Mouse (Mus musculus) neutrophil, adult 5-6 weeks (primary cell): Measurements from ENCODE around the gene Clca3a2. TPM values are rescaled to one million over a fixed set of nuclear protein-coding genes. Genes with fewer than 3 reads are reported as not detected.
A peak's percentile ranks its signal among the peaks of the same experiment; 100 is the strongest.
"Not testable (repeated sequence)": the region's sequence is repeated elsewhere in the genome, so short reads cannot be mapped to it uniquely, and the experiment has no call there.

ENCODE experiments used
- ATAC-seq: fragments of 151-379, 151-347 bp; 2 replicates; pipeline ENCODE4 v1.8.0; 2017; ENCODE audit warnings: mild to moderate bottlenecking, moderate TSS enrichment; ENCODE audit not compliant: insufficient number of reproducible peaks, poor library complexity, low FRiP score, severe bottlenecking; ENCODE audit errors: extremely low read depth
- total RNA-seq: library from RNA; stranded (forward); fragments of 200-1000 nt; gene quantifications from 2 replicates; pipeline ENCODE4 v1.2.3, GENCODE M21; 2017

Clca3a2 gene
- total RNA-seq, result 0.12 TPM in 1 of 2 replicates, not detected in the other

DNA sequence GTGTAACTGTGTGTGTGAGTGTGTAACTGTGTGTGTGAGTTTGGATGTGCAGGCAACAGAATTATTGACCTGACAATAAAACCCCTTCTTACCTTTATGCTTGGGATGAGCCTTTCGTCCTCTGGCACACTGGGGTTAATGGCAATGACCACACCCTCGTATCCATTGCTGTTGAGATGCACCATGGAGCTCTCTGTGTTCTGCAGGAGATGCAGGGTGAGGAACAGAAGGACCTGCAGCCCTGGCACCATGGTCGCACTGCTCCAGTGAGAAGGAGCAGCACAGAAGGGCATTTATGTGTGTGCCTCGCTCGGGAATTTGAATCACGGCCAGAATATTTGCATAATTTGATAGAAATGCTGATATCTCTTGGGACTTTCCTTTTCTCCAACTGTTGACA, at the start of gene Clca3a2:
Gene Clca3a2 (minus strand): TSS at position 276 of the 400 bp plus-strand sequence.
- ATAC-seq, result not testable (repeated sequence)

DNA sequence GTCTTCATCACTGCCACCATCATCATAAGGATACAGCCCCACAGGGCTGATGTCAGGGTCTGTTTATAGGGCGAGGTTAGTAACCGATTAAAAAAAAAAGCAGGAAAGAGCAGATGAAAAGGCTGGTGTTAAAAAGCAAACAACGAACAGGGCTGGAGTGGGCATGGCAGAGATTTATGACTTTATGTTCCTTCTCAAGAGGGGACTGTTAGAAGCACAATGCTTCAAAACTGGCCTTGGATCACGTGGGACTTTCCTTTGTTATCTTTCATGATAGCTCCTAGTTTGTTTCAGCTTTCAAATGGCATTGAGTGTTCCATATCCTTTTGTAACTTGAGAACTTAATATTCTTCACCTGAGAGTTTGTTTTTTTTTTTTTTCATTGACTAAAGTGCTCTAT, 30.3 kb upstream of the Clca3a2 start:
- no peak for ATAC-seq

DNA sequence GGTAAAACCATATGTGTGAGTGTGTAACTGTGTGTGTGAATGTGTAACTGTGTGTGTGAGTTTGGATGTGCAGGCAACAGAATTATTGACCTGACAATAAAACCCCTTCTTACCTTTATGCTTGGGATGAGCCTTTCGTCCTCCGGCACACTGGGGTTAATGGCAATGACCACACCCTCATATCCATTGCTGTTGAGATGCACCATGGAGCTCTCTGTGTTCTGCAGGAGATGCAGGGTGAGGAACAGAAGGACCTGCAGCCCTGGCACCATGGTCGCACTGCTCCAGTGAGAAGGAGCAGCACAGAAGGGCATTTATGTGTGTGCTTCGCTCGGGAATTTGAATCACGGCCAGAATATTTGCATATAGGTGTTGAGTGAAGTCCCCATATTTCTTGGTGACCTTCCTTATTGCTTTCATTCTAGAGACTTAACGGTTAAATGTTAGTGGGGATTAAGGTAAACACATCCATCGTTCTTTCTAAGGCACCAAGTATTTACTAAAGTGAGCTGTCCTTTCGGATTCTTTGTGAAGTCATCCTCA, 29.8 kb upstream of the Clca3a2 start, which contains the start of gene Clca3b:
Gene Clca3b (minus strand): TSS at position 344 of the 543 bp plus-strand sequence.
- ATAC-seq, result not testable (repeated sequence)

DNA sequence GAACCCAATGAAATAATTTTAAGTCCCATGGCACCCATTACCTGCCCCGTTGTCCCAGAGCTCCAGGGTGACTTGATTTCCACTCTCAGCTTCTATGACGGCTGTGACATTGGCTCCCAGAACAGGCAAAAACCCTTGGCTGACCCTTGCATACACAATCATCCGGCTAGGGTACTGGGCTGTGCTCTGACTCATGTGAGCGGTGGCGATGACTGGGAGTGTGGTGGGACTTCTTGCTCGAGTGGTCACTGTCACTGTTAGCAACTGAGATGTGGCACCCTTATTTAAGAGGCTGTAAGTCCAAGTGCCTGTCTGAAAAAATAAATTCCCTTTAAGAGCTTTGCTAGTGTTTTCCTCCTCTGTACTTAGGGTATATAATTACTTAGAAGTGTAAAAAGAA, 8.0 kb upstream of the Clca3a2 start:
- ATAC-seq, result no peak

DNA sequence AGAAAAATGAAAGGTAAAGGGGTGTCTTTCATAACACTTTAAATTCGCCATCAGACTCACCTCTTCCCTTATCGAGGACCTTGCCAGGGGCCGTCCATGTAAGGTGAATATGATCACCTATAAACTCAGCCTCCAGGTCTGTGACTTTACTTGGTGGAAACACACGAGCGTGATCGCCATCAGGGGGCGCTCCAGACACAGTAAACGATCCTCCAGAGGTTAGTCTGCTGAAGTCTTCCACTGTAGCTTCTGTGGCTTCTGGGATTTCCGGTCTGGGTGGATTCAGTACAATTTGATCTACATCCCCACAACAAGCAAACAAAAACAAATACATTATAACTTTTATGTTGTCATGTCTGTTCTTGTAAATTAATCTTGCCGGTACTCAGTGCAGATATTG, 5.9 kb upstream of the Clca3a2 start:
- no peak for ATAC-seq

DNA sequence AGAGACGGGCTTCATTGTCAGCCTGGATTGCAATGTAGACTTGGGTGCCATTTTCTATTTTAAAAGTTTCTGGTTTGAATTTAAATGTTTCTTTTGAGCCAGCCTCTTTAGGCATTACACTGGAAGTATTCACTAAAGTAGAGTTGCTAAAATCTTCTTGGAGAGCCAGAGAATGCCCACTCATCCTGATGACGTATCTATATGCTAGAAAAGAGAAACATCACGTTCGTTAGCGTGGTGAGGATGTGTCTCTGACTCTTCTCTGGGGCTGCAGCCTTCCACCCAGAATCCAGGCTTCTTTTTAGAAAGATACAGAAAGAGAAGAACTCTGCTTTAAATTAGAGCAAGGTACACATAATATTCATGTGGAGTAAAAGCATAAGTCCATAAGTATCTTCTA, 4.0 kb upstream of the Clca3a2 start:
- no peak for ATAC-seq

DNA sequence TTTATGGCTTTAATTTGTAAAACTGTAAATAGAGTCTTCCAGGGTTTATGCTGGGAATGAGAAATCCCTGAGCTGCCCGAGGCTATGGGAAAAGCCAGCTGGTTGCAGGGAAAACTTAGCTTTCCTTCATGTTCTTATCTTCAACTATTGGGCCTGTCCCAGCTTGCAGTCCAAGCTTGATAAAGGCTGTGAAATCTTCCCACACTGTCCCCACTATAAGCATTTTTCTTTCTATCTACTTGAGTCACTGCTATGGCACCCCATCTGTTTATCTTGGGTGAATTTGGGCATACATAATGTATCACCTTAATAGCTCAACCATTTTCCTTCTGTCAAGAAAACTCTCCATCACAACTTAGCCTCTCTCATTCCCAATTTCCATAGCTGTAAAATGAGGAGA, 1.3 kb upstream of the Clca3a2 start:
- no peak for ATAC-seq

DNA sequence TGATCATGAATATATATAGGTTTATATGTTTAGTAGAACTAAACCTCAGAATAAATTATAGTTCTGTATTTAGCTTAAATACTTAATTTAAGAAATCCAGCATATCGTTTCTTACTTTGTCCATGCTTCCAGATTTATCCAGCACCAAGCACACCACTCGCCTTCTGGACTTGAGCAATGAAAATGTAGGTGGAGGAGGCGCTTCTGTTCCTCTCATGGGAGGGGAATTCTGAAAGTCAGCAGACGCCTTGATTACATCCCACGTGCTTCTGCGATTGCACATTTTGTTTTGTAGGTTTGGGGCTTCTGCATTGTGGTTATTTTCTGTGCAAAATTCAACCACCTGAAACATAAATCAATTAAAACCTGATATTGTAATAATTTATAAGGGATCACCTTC, 6.0 kb downstream of the Clca3a2 start:
- not testable (repeated sequence) for ATAC-seq

DNA sequence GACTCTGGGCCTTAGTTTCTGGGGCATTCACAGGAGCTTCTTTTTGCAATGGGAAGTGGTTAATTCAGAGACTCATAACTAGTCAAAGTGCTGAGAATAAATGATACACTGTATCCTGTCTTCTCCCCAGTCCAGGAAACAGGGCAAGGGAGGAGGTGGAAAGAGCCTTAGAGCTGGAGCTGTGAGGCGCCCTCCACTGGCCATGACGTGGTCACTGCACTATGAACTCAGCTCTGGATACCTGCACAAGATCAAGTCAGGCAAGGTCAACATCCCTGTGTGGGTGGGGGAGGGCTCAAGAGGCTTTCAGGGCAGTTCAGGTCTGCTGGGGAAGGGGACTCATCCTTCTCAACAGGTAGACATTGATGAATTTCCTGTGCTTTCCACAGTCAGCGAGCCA, 7.5 kb downstream of the Clca3a2 start:
- ATAC-seq, result no peak

DNA sequence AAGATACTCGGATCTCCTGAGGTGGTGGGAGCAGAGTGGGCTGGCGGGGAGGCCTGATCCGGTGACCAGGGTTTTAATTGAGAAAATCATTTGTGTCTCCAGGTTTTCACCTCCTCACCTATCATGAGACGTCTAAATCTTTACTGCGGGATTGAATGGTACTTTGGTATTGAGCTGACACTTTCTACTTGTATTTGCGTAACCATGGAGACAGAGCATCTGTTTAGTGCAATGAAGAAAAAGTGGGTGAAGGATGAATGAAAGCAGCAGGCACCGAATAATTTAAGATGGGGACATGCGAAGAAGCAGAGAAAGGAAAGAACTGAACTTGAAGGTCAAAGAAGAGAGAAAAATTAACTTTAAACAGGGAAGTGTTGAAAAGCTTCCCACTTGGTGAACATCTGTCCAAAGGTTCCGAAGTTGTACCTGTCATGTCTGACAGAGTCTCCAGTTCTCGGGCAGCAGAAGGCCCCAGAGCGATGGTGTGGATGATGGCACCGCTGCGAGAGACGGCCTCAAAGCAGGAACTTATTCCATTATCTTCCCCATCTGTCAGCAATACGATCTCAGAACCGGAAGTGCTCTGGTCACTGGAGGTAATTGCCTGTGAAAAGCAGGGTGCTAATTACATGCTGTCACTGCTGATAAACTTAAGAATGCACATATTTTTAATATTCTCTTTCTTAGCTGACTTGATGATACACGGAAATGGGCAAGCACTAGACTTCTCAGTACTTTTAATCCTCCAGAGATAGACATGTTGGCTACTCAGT, 11.0 kb downstream of the Clca3a2 start:
- ATAC-seq, result not testable (repeated sequence)

DNA sequence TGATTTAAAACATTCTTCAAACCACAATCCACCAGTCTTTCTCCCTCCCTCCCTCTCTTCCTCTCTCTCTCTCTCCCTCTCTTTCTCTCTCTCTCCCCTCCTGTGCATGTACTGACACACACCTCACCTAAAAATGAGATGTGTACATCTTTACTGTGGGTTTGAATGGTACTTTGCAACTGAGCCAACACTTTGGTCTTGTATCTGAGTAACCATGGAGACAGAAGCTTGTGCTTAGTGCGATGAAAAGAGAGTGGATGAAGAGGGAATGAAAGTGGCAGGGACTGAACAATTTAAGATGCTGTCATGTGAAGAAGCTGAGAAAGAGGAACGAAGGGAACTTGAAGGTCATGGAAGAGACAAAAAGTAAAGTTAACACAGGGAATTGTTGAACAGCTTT, 12.7 kb downstream of the Clca3a2 start:
- ATAC-seq, result not testable (repeated sequence)

DNA sequence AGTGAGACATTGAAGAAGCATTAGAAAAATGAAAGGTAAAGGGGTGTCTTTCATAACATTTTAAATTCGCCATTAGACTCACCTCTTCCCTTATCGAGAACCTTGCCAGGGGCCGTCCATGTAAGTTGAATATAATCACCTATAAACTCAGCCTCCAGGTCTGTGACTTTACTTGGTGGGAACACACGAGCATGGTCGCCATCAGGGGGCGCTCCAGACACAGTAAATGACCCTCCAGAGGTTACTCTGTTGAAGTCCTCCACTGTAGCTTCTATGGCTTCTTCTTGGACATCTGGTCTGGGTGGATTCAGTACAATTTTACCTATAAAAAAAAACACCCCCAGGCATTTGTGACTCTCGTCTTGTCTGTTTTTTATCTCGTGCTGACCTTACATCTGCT, 17.4 kb downstream of the Clca3a2 start:
- no peak for ATAC-seq

DNA sequence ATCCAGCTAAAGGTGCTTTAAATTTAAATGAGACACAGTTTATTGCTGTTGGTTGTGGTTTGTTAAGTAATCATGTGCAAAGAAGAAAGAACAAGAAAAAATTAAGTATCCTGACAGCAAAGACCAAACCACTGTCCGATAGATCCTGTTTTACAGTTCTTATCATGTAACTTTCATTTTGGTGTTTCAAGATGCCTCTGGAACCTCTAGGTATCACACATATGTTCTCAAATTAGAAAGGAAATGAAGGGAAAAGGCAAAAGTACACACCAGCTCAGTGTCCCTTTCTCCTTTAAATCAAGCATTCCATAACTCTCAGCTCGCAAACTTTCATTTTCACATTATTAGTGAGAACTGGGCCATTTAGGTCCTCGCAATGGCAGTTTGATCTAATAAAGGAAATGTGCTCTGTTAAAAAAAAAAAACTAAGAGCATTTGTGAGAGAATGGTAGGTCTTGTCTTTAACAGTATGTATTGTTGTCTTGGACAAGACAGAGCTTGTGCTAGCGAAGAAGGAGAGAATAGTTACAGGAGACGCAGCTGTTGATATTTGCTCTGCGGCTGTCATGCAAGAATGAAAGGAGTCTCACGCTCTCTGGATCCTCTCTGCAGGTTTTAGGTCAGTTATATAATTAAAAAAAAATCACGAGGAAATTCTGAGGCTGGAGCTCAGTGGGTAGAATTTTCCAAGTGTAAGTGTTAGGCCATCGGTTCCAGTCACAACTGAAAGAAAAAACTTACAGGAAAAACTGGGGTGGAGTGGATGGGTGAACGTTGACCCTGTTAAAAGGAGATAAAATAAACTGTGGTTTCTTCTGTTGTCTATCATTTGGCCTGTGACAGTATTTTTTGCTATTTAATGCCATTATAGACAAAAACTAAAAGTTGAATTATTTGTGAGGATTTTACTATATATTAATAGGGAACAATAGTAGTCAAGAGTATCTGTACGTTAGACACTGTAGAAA, 33.8 kb downstream of the Clca3a2 start:
- ATAC-seq, result no peak

DNA sequence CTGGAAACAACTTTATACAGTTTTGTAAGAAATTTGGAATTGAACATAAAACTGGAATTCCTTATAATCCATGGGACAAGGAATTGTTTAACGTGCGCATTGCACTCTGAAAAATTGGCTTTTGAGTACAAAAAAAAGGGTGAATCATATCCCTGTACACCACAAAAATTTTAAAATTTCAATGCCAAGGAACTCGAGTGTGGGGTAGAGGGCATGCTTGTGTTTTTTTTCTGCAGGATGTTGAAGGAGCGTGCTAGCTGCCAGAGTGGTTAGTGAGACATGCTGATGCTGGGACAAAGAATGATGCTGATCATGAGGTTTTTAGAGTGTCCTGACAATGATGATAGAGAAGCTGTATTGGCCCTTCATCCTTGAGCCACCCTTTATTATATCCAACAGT, 54.1 kb downstream of the Clca3a2 start:
- no peak for ATAC-seq

DNA sequence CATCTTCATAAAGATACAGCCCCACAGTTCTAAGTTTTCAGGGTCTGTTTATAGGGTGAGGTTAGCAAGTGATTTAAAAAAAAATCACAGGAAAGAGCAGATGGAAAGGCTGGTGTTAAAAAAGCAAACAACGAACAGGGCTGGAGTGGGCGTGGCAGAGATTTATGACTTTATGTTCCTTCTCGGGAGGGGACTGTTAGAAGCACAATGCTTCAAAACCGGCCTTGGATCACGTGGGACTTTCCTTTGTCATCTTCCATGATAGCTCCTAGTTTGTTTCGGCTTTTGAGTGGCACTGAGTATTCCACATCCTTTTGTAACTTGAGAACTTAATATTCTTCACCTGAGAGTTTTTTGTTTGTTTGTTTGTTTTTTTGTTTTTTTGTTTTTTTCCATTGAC, 57.8 kb downstream of the Clca3a2 start:
- no peak for ATAC-seq

DNA sequence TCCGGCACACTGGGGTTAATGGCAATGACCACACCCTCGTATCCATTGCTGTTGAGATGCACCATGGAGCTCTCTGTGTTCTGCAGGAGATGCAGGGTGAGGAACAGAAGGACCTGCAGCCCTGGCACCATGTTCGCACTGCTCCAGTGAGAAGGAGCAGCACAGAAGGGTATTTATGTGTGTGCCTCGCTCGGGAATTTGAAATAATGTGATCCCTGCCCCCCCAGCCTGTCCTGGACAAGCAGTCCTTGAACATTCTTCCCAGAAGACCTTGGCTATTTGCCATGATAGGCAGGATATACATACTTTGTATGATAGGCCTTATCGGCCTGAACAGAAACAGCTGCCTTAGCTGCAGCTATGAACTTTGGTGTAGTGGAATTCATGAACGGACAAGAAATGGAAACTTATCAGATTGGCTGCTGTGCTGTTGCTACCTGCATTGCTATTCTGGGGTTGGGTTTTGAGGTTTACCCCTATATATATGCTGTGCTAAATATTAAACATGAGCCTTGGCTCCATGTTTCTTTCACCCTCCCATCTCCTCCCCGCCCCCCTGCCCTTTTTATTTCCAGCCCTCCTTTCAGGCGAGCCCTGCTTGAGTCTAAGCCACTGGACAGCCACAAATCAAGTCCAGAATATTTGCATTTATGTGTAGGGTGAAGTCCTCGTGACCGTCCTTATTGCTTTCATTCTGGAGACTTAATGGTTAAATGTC, 58.5 kb downstream of the Clca3a2 start, which contains the start of gene Clca3a1:
Gene Clca3a1 (minus strand): TSS at position 386 of the 718 bp plus-strand sequence.
- ATAC-seq, result no peak

DNA sequence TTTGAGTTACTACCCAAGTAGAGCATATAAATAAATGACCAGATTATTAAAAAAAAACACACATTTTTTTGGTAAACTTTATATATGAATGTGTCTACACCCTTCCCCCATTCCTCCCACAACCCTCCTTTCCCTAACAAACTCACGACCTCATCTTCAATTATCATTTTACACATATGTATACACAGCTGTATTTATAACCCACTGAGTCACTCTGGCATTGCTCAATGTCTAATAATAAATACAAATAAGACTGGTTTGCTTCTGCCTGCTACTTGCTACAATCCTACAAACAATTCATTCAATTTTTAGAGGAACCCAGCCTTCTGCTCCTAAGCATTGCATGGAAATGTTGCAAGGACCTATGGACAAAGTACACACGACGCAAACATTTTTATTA, 59.6 kb downstream of the Clca3a2 start:
- no peak for ATAC-seq

DNA sequence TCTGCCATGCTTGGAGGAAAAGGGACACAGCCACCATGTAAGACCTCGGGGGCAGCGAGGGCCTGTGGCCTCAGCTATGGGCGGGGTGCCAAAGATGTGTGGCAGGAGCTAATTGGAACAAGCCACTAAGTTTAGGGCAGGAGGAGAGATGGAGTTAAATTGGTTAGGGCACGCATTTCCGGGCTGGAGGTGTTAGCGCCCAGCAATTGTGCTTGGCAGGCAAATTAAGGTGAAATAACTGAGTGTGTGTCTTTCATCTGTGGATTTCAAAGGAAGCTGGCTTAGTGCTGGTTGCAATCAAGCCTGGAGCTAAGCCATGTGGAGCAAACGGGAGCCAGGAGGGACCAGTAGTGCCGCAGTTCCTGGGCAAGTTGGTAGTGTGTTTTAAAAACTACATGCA, 63.2 kb downstream of the Clca3a2 start:
- ATAC-seq, result not testable (repeated sequence)

DNA sequence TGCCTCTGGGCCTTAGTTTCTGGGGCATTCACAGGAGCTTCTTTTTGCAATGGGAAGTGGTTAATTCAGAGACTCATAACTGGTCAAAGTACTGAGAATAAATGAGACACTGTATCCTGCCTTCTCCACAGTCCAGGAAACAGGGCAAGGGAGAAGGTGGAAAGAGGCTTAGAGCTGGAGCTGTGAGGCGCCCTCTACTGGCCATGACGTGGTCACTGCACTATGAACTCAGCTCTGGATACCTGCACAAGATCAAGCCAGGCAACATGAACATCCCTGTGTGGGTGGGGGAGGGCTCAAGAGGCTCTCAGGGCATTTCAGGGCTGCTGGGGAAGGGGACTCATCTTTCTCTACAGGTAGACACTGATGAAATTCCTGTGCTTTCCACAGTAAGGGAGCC, 66.2 kb downstream of the Clca3a2 start:
- ATAC-seq, result 0 out of 2 replicates have a peak, but pooled peaks have one; percentile 26
